9 mouse cellular contexts compared by ENCODE assay signal in genomic region chr13:31811542-31812021, GRCm38 (mm10). TPM values are rescaled to one million over a fixed set of nuclear protein-coding genes. Genes with fewer than 3 reads are reported as not detected.
DNase-seq lines count a peak whose midpoint lies in the region; ATAC-seq and TF ChIP-seq lines count a peak whose summit lies in the region.
"Had no signal": no experiment of that assay in that cellular context is flagged by ENCODE, and none has a peak within 500 bp of the region (broad histone marks: within the 10 kb centered on the region; RNA-seq: fewer than 3 reads in every experiment).

No protein-coding gene starts in this region.

- H3K36me3 ChIP-seq in kidney, adult 2 months (ENCODE audit: control insufficient read depth, insufficient read depth, low read length), result no peaks in the 10 kb centered on the region
- H3K36me3 ChIP-seq in hindbrain, embryonic 15.5 days, result no peaks in the 10 kb centered on the region
- no peaks in the 10 kb centered on the region for H3K36me3 ChIP-seq in midbrain, postnatal 0 days (ENCODE audit: insufficient read depth, low read length)

- no peaks in the 10 kb centered on the region for H3K4me1 ChIP-seq in kidney, adult 2 months (ENCODE audit: control insufficient read depth, insufficient read depth, low read length)
- H3K4me1 ChIP-seq in hindbrain, embryonic 15.5 days (replicated peaks), result peaks cover 27% of the 10 kb centered on the region
- H3K4me1 ChIP-seq in midbrain, postnatal 0 days (ENCODE audit: insufficient read depth, low read length), result peaks cover 3% of the 10 kb centered on the region; the same call in 1 of the 2 replicates

- no peaks in the 10 kb centered on the region for H3K9me3 ChIP-seq in hindbrain, embryonic 15.5 days
- no peaks in the 10 kb centered on the region for H3K9me3 ChIP-seq in midbrain, postnatal 0 days (ENCODE audit: low read length)

- TF ChIP-seq POLR2A in kidney, adult 2 months (IDR thresholded peaks at IDR 0.05; ENCODE audit: low read depth, low read length), result no peak
- no peak for TF ChIP-seq POLR2A in brain, embryonic 14.5 days (IDR thresholded peaks at IDR 0.05; ENCODE audit: borderline replicate concordance, extremely low read depth, insufficient read depth, insufficient read length, poor library complexity, severe bottlenecking)

- H3K4me3 ChIP-seq in kidney, adult 2 months (ENCODE audit: insufficient read depth, low read depth, low read length), result peak overlapping the region; percentile 57
- H3K4me3 ChIP-seq in hindbrain, embryonic 15.5 days, result peak overlapping the region; percentile 30
- H3K4me3 ChIP-seq in midbrain, postnatal 0 days (ENCODE audit: low read depth, low read length), result peak overlapping the region; percentile 32

- H3K4me2 ChIP-seq in hindbrain, embryonic 15.5 days, result peak overlapping the region; percentile 45
- peak overlapping the region; percentile 37 for H3K4me2 ChIP-seq in midbrain, postnatal 0 days (ENCODE audit: low read depth, low read length, poor library complexity, severe bottlenecking)

- ATAC-seq in hindbrain, embryonic 15.5 days (ENCODE audit: low FRiP score, low read depth), result no peak
- ATAC-seq in midbrain, postnatal 0 days (ENCODE audit: low FRiP score), result no peak

- 49% methylated on average over 42 of the region's 44 CpGs for WGBS in kidney, adult 2 months
- 8% methylated on average over 35 of the region's 44 CpGs for WGBS in hindbrain, embryonic 15.5 days
- WGBS in midbrain, postnatal 0 days, result 12% methylated on average over 42 of the region's 44 CpGs

- H3K27ac ChIP-seq in kidney, adult 2 months (ENCODE audit: insufficient read depth, low read depth, low read length), result peak overlapping the region; percentile 65
- H3K27ac ChIP-seq in hindbrain, embryonic 15.5 days (replicated peaks), result no peak overlapping the region
- no peak overlapping the region for H3K27ac ChIP-seq in midbrain, postnatal 0 days (ENCODE audit: low read depth, low read length)

- no peak for TF ChIP-seq CTCF in kidney, adult 2 months (conservative IDR thresholded peaks at IDR 0.05; ENCODE audit: insufficient read depth, insufficient read length, low read depth, low read length)
- no peak for TF ChIP-seq CTCF in brain, embryonic 14.5 days (IDR thresholded peaks at IDR 0.05; ENCODE audit: borderline replicate concordance, extremely low read depth, insufficient read depth, insufficient read length)
- no peak for TF ChIP-seq CTCF in midbrain, postnatal 0 days (IDR thresholded peaks at IDR 0.05)

- H3K27me3 ChIP-seq in kidney, adult 2 months (replicated peaks; ENCODE audit: control insufficient read depth, insufficient read depth, low read length), result peaks cover 4% of the 10 kb centered on the region; the same call in 1 of the 2 replicates
- peaks cover 62% of the 10 kb centered on the region for H3K27me3 ChIP-seq in hindbrain, embryonic 15.5 days
- peaks cover 57% of the 10 kb centered on the region for H3K27me3 ChIP-seq in midbrain, postnatal 0 days (ENCODE audit: insufficient read depth, low read length)

- 0 out of 2 replicates have a peak overlapping the region, but pooled peaks have one; percentile 17 for H3K9ac ChIP-seq in hindbrain, embryonic 15.5 days
- H3K9ac ChIP-seq in midbrain, postnatal 0 days (replicated peaks; ENCODE audit: low read length, poor library complexity, severe bottlenecking), result peak overlapping the region; percentile 15; the same call in 1 of the 2 replicates

- DNase-seq in kidney, adult 2 months, result peak; percentile 23
- DNase-seq in kidney, adult 9 months, result no peak
- DNase-seq in brain, embryonic 14.5 days (ENCODE audit: low read depth), result peak; percentile 20
- DNase-seq in midbrain, postnatal 0 days (ENCODE audit: low spot score), result no peak
- no peak for DNase-seq in layer of hippocampus, adult 11-12 months (ENCODE audit: low spot score)
- DNase-seq in spleen, postnatal 14 days (ENCODE audit: low spot score in 2 of 2), result no peak
- no peak for DNase-seq in spleen, adult 12 weeks (ENCODE audit: low spot score)

RNA-seq across cellular contexts. Expression of gene Foxc1, which starts 5.1 kb away (rescaled TPM):
- polyA plus RNA-seq in kidney, adult 2 months (2012; rRNA removed), result 3.7 and 5.2 TPM in 2 replicates
- 3.8 and 6.3 TPM in 2 replicates for polyA plus RNA-seq in brain, embryonic 14.5 days (2012; rRNA removed)
- polyA plus RNA-seq in hindbrain, embryonic 15.5 days (2015; fragmentation: Nextera tagmentation; extraction: Ambion mirVana), result 1.4 and 2.0 TPM in 2 replicates
- 12.6 and 17.1 TPM in 2 replicates for total RNA-seq in midbrain, postnatal 0 days (2014; rRNA removed)
- 1.8 and 2.2 TPM in 2 replicates for polyA plus RNA-seq in midbrain, postnatal 0 days (2015; fragmentation: Nextera tagmentation; extraction: Ambion mirVana)
- total RNA-seq: MEL had no signal

Comparison
In these comparisons a context has a peak if more than half of its experiments do, and no peak if none do; other contexts are left out.
1. DNase-seq: peak in kidney, adult 2 months (single experiment) and brain, embryonic 14.5 days (single experiment); none in kidney, adult 9 months (single experiment), midbrain, postnatal 0 days (single experiment), layer of hippocampus, adult 11-12 months (single experiment), spleen, postnatal 14 days (0 of 2) and spleen, adult 12 weeks (single experiment).
2. Peak in every context shown above with its lines, with median percentiles within 50 percentile points of each other: H3K4me3 ChIP-seq.